Mouse (Mus musculus) megakaryocyte, embryonic 14.5 days (primary cell): ENCODE data around the gene Banp.

Source experiments
- FLI1 ChIP-seq: IDR thresholded peaks from 2 replicates; pipeline ENCODE4 v1.6.1; 2012; ENCODE audit warnings: low read length, inconsistent platforms, mixed read lengths
- GATA1 ChIP-seq: IDR thresholded peaks from 3 replicates; pipeline ENCODE4 v1.6.1; 2012; ENCODE audit warnings: mixed read lengths, low read length, inconsistent platforms, borderline replicate concordance

DNA sequence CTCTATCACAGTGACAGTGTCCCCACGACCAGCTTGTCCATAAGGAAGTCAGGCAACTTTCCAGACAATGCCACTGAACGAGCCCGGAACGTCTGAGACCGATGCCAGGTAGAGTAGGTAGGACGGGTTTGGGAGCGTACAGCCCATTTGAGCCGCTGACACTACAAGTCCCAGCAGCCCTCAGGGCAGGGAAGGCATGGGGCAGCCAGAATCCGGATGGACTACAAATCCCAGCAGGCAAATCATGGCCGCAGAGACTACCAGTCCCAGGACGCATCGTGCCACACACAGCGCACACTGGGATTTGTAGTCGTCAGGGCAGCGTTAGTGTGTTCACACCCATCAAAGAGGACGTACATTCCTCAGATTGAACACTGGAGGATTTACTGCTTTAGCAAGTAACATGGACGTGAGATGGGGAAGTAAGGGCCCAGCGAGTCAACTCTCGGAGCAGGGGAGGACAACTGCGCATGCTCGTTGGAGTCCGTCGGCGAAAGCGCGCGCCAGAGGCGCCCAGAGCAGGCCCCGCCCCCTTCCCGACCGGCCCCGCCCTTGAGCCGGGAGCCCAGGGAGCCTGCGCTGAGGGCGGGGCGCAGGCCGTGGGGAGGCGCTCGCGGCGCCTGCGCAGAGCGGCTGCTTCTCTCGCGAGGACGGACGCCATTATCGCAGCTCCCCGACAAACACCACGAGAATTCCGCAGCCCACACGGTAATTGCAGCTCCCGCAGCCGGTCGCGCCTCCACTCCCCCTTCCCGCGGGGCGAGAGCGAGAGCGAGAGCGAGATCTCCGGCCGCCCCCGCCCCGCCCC is 595 bp downstream of the Banp start:
- TF ChIP-seq GATA1 (no peak), FLI1 (no peak)
